Mouse (Mus musculus): ENCODE measurements around the gene Dtl. TPM values are rescaled to one million over a fixed set of nuclear protein-coding genes. Genes with fewer than 3 reads are reported as not detected.

Gene Dtl
- polyA plus RNA-seq, 1 experiment from 2014 or later: 61.5 TPM

GRCm38 (mm10) chr1:191573906-191574639 is 1.3 kb downstream of the Dtl start:
- under 1% methylated on average over 13 of the region's 13 CpGs for WGBS
- Histone ChIP-seq H3K4me2 (replicated peaks; ENCODE audit: low read depth, low read length) (peak overlapping the region; percentile 79), H3K9ac (replicated peaks; ENCODE audit: low read depth, low read length) (peak overlapping the region; percentile 82), H3K27me3 (ENCODE audit: control insufficient read depth, insufficient read depth, low read length) (no peaks in the 10 kb centered on the region), H3K4me1 (ENCODE audit: control insufficient read depth, insufficient read depth, low read length) (peaks cover 19% of the 10 kb centered on the region), H3K27ac (ENCODE audit: low read length) (peak overlapping the region; percentile 98), H3K4me3 (ENCODE audit: low read depth, low read length) (peak overlapping the region; percentile 82), H3K36me3 (ENCODE audit: control insufficient read depth, insufficient read depth, low read length) (no peaks in the 10 kb centered on the region; the same call in 1 of the 2 replicates), H3K9me3 (ENCODE audit: control insufficient read depth, low read depth, low read length) (no peaks in the 10 kb centered on the region)
- ATAC-seq (ENCODE audit: insufficient number of reproducible peaks, insufficient read depth, low FRiP score, low read depth): no peak

DNA sequence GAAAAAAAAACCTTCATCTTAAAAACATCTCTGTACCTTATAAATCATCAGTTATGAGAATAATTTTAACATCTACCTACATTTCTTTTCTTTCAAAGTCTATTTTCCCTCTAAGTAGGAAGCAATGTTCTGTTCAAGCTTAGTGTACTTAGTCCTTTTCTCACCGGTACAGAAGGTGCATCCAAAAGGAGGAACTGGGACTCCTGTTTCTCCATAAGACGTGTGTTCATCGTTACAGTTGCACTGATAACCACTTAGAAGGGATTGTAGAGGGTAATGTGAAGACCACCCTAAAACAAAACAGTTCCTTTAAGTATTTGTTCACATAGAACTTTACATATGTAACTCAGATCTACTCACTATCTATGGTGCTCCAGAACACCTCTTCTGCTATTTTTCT is 4.9 kb downstream of the Dtl start:
- no peak overlapping the region for H3K9ac ChIP-seq (replicated peaks; ENCODE audit: low read depth, low read length)
- H3K4me3 ChIP-seq (ENCODE audit: low read depth, low read length): no peak overlapping the region
- peaks cover 16% of the 10 kb centered on the region; the same call in 1 of the 2 replicates for H3K36me3 ChIP-seq (ENCODE audit: control insufficient read depth, insufficient read depth, low read length)
- no peaks in the 10 kb centered on the region for H3K27me3 ChIP-seq (ENCODE audit: control insufficient read depth, insufficient read depth, low read length)
- ATAC-seq (ENCODE audit: insufficient number of reproducible peaks, insufficient read depth, low FRiP score, low read depth): no peak
- H3K4me2 ChIP-seq (replicated peaks; ENCODE audit: low read depth, low read length): no peak overlapping the region
- 89% methylated on average over 3 of the region's 3 CpGs for WGBS
- H3K9me3 ChIP-seq (ENCODE audit: control insufficient read depth, low read depth, low read length): no peaks in the 10 kb centered on the region
- no peak overlapping the region for H3K27ac ChIP-seq (ENCODE audit: low read length)
- H3K4me1 ChIP-seq (ENCODE audit: control insufficient read depth, insufficient read depth, low read length): no peaks in the 10 kb centered on the region; the same call in 1 of the 2 replicates

GRCm38 (mm10) chr1:191569625-191570024 is 5.7 kb downstream of the Dtl start:
- Histone ChIP-seq H3K9ac (replicated peaks; ENCODE audit: low read depth, low read length) (no peak overlapping the region), H3K36me3 (ENCODE audit: control insufficient read depth, insufficient read depth, low read length) (peaks cover 16% of the 10 kb centered on the region; the same call in 1 of the 2 replicates), H3K4me1 (ENCODE audit: control insufficient read depth, insufficient read depth, low read length) (no peaks in the 10 kb centered on the region; the same call in 1 of the 2 replicates), H3K9me3 (ENCODE audit: control insufficient read depth, low read depth, low read length) (no peaks in the 10 kb centered on the region), H3K27ac (ENCODE audit: low read length) (no peak overlapping the region), H3K4me2 (replicated peaks; ENCODE audit: low read depth, low read length) (no peak overlapping the region), H3K4me3 (ENCODE audit: low read depth, low read length) (no peak overlapping the region), H3K27me3 (ENCODE audit: control insufficient read depth, insufficient read depth, low read length) (no peaks in the 10 kb centered on the region)
- WGBS: 91% methylated on average over 2 of the region's 2 CpGs
- no peak for ATAC-seq (ENCODE audit: insufficient number of reproducible peaks, insufficient read depth, low FRiP score, low read depth)

GRCm38 (mm10) chr1:191567859-191568258 is 7.5 kb downstream of the Dtl start:
- H3K9me3 ChIP-seq (ENCODE audit: control insufficient read depth, low read depth, low read length): no peaks in the 10 kb centered on the region
- H3K4me1 ChIP-seq (ENCODE audit: control insufficient read depth, insufficient read depth, low read length): no peaks in the 10 kb centered on the region
- H3K9ac ChIP-seq (replicated peaks; ENCODE audit: low read depth, low read length): no peak overlapping the region
- H3K27me3 ChIP-seq (ENCODE audit: control insufficient read depth, insufficient read depth, low read length): no peaks in the 10 kb centered on the region
- no peak overlapping the region for H3K4me3 ChIP-seq (ENCODE audit: low read depth, low read length)
- H3K36me3 ChIP-seq (ENCODE audit: control insufficient read depth, insufficient read depth, low read length): peaks cover 16% of the 10 kb centered on the region; the same call in 1 of the 2 replicates
- no peak for ATAC-seq (ENCODE audit: insufficient number of reproducible peaks, insufficient read depth, low FRiP score, low read depth)
- WGBS: 88% methylated on average over 1 of the region's 1 CpGs
- no peak overlapping the region for H3K4me2 ChIP-seq (replicated peaks; ENCODE audit: low read depth, low read length)
- no peak overlapping the region for H3K27ac ChIP-seq (ENCODE audit: low read length)

DNA sequence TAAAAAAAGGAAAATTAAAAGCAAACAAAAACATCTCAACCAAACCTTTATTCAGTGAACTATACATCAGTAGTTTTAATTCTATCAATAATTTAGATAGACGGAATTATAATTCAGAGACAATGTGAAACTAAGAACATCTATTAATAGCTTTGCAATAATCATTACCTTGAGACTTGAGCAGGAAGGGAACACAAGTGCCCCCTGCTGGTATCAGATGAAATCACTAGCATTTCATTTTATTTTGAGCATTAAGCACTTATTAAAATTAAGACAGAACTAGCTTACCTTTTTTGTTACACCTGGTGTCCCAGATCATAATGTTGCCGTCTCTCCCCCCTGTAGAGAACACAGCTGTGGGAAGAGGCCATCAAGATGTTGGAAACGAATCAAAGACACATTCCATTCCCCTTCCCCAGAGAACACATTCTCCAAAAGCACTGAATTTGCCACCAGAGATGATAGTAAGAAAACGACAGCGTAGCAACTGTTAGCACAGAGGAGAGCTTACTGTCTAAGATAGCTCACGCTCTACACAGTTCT is 12.4 kb downstream of the Dtl start:
- Histone ChIP-seq H3K9ac (replicated peaks; ENCODE audit: low read depth, low read length) (no peak overlapping the region), H3K27me3 (ENCODE audit: control insufficient read depth, insufficient read depth, low read length) (no peaks in the 10 kb centered on the region), H3K4me2 (replicated peaks; ENCODE audit: low read depth, low read length) (no peak overlapping the region), H3K27ac (ENCODE audit: low read length) (no peak overlapping the region), H3K36me3 (ENCODE audit: control insufficient read depth, insufficient read depth, low read length) (peaks cover 27% of the 10 kb centered on the region), H3K9me3 (ENCODE audit: control insufficient read depth, low read depth, low read length) (no peaks in the 10 kb centered on the region), H3K4me3 (ENCODE audit: low read depth, low read length) (no peak overlapping the region), H3K4me1 (ENCODE audit: control insufficient read depth, insufficient read depth, low read length) (no peaks in the 10 kb centered on the region)
- WGBS: 60% methylated on average over 6 of the region's 6 CpGs
- no peak for ATAC-seq (ENCODE audit: insufficient number of reproducible peaks, insufficient read depth, low FRiP score, low read depth)

- Histone ChIP-seq H3K9ac (replicated peaks; ENCODE audit: low read depth, low read length) (no peak overlapping the region), H3K4me1 (ENCODE audit: control insufficient read depth, insufficient read depth, low read length) (no peaks in the 10 kb centered on the region), H3K27ac (ENCODE audit: low read length) (no peak overlapping the region), H3K9me3 (ENCODE audit: control insufficient read depth, low read depth, low read length) (no peaks in the 10 kb centered on the region), H3K4me3 (ENCODE audit: low read depth, low read length) (no peak overlapping the region), H3K4me2 (replicated peaks; ENCODE audit: low read depth, low read length) (no peak overlapping the region), H3K36me3 (ENCODE audit: control insufficient read depth, insufficient read depth, low read length) (peaks cover 37% of the 10 kb centered on the region), H3K27me3 (ENCODE audit: control insufficient read depth, insufficient read depth, low read length) (no peaks in the 10 kb centered on the region)
- 87% methylated on average over 5 of the region's 5 CpGs for WGBS
- no peak for ATAC-seq (ENCODE audit: insufficient number of reproducible peaks, insufficient read depth, low FRiP score, low read depth)
These were observed 15.6 kb downstream of the Dtl start for GRCm38 (mm10) chr1:191559779-191560178.

DNA sequence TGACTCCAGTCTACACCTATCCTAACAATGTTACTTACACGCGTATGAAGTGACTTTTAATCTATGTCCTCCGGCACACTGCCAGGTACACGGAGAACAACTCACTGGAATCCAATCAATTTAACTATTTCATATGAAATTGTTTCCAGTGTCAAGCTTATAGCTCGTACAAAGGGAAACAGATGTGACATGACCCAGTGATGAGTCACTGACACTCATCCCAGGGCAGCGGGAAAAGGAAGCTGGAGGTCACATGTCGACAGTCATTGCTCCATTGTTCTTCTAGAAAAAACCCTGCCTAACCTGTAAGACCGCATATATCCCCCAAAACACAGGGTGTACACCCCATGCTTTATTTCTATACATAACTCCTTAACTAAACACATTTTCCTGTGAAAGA is 18.2 kb downstream of the Dtl start:
- no peak for ATAC-seq (ENCODE audit: insufficient number of reproducible peaks, insufficient read depth, low FRiP score, low read depth)
- no peaks in the 10 kb centered on the region for H3K9me3 ChIP-seq (ENCODE audit: control insufficient read depth, low read depth, low read length)
- H3K27me3 ChIP-seq (ENCODE audit: control insufficient read depth, insufficient read depth, low read length): no peaks in the 10 kb centered on the region
- H3K4me3 ChIP-seq (ENCODE audit: low read depth, low read length): no peak overlapping the region
- no peak overlapping the region for H3K9ac ChIP-seq (replicated peaks; ENCODE audit: low read depth, low read length)
- peaks cover 50% of the 10 kb centered on the region for H3K36me3 ChIP-seq (ENCODE audit: control insufficient read depth, insufficient read depth, low read length)
- WGBS: 69% methylated on average over 8 of the region's 8 CpGs
- no peak overlapping the region for H3K4me2 ChIP-seq (replicated peaks; ENCODE audit: low read depth, low read length)
- no peak overlapping the region for H3K27ac ChIP-seq (ENCODE audit: low read length)
- no peaks in the 10 kb centered on the region for H3K4me1 ChIP-seq (ENCODE audit: control insufficient read depth, insufficient read depth, low read length)

DNA sequence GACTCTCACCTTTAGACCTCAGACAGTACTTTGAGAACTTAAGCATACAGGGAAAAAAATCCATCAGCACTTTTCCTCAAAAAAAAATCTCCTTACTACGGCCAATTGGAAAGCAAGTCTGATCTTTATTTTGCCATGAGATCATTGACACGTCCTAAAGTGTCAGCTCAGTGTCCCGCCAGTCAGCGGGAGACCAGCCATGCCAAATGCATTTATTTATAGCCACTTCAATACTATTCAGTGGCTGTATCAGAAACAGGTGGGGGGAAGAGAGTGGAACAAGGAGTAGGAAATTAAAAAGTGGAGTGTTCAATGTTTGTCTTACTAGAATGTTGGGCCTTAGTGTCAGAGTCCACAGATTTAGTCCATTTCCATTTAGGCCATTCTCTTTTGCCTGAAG is 24.6 kb downstream of the Dtl start:
- peaks cover 39% of the 10 kb centered on the region for H3K36me3 ChIP-seq (ENCODE audit: control insufficient read depth, insufficient read depth, low read length)
- no peaks in the 10 kb centered on the region for H3K9me3 ChIP-seq (ENCODE audit: control insufficient read depth, low read depth, low read length)
- no peak for ATAC-seq (ENCODE audit: insufficient number of reproducible peaks, insufficient read depth, low FRiP score, low read depth)
- no peaks in the 10 kb centered on the region for H3K27me3 ChIP-seq (ENCODE audit: control insufficient read depth, insufficient read depth, low read length)
- no peak overlapping the region for H3K4me3 ChIP-seq (ENCODE audit: low read depth, low read length)
- H3K9ac ChIP-seq (replicated peaks; ENCODE audit: low read depth, low read length): no peak overlapping the region
- no peaks in the 10 kb centered on the region for H3K4me1 ChIP-seq (ENCODE audit: control insufficient read depth, insufficient read depth, low read length)
- no peak overlapping the region for H3K4me2 ChIP-seq (replicated peaks; ENCODE audit: low read depth, low read length)
- no peak overlapping the region for H3K27ac ChIP-seq (ENCODE audit: low read length)
- 91% methylated on average over 4 of the region's 4 CpGs for WGBS

Data from stomach, embryonic 14.5 days (tissue).